Comparison of ENCODE assay signal across 8 mouse cellular contexts in the genomic region with DNA sequence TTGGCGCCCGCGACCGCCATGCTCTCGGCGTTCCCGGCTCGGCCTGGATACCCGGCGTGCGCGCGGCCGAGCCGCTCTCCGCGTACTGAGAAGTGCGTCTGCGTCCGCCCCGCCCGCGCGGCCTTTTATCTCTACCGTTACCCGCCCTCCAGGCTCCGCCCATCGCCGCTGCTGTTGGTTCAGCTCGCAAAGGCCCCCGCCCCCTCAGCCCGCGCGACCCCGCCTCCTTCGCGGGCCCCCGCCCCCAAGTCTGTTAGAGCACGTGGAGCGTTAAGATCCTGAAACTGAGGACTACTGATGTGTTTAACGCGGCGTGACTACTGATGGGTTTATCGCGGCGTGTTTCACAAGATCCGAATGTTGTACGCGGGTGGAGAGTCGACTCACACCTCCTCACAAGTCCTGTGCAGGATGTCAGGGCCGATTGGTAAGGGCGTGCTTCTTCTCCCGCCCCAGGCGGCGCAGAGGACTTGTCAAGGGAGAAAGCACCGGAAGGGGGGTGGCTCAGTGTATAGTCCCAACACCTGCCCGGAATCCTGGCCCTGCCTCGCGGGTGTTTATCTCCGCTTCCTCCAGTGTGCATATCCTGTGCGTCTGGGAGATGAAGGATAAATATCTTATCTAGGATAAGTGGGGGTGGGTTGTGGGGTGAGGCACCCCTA. TPM values are rescaled to one million over a fixed set of nuclear protein-coding genes. Genes with fewer than 3 reads are reported as not detected.
DNase-seq lines count a peak whose midpoint lies in the region; ATAC-seq lines count a peak whose summit lies in the region.

Gene Slc7a5 (minus strand): TSS at position 108 of the 662 bp plus-strand sequence.

- H3K4me3 ChIP-seq in megakaryocyte, embryonic 14.5 days (replicated peaks): peak within 1 kb of the TSS; percentile 100

- no peaks in the 10 kb centered on the region for H3K9me3 ChIP-seq in megakaryocyte, embryonic 14.5 days

- DNase-seq in ZHBTc4 (ENCODE audit: low read depth, low spot score): peak; percentile 98
- peak; percentile 94 for DNase-seq in gastrocnemius, adult 8-10 months (ENCODE audit: low spot score in 2 of 2)
- DNase-seq in hindlimb bud, embryonic 11.5 days (ENCODE audit: extremely low spot score, low read depth, low spot score): peak; percentile 71
- DNase-seq in left cerebral cortex, adult 8-10 months (ENCODE audit: low spot score in 2 of 2): peak; percentile 90 to 93
- peak; percentile 99 for DNase-seq in right cerebral cortex, postnatal 10 days (ENCODE audit: low spot score in 2 of 2)
- peak; percentile 99 for DNase-seq in urinary bladder, postnatal 25 days (ENCODE audit: low spot score)

- H3K4me1 ChIP-seq in megakaryocyte, embryonic 14.5 days: peaks cover 94% of the 10 kb centered on the region

- peaks cover 23% of the 10 kb centered on the region for H3K36me3 ChIP-seq in megakaryocyte, embryonic 14.5 days (replicated peaks; ENCODE audit: low read length)

- no peaks in the 10 kb centered on the region for H3K27me3 ChIP-seq in megakaryocyte, embryonic 14.5 days (replicated peaks)

- ATAC-seq in common myeloid progenitor, adult 5-6 weeks (replicated peaks; ENCODE audit: low read depth, poor library complexity, severe bottlenecking): peak; percentile 70

RNA-seq across cellular contexts. Expression of gene Slc7a5, which starts in this region (rescaled TPM):
- total RNA-seq in common myeloid progenitor, adult 5-6 weeks (2017): 27.6 and 44.5 TPM in 2 replicates
- total RNA-seq in gastrocnemius, adult 8-10 months (2022): 1 to 10 TPM in 3 of 4 experiments, under 1 TPM in 1; 0.77 to 1.4 (median 1.2) TPM
- total RNA-seq in left cerebral cortex, adult 8-10 months (2022): 10 to 100 TPM; 57.0 to 73.5 (median 61.5) TPM
- 77.3 and 236 TPM in 2 replicates for polyA plus RNA-seq in megakaryocyte, embryonic 14.5 days (2012; ENCODE audit: insufficient read depth, low replicate concordance)

Comparison
In these comparisons a context has a peak if more than half of its experiments do, and no peak if none do; other contexts are left out.
1. Peak in every context shown above with its lines: DNase-seq, ATAC-seq and H3K4me3 ChIP-seq.
2. RNA of gene Slc7a5 (total RNA-seq): 57.0 to 73.5 TPM in left cerebral cortex, adult 8-10 months and 27.6 to 44.5 TPM in common myeloid progenitor, adult 5-6 weeks; 0.77 to 1.4 TPM in gastrocnemius, adult 8-10 months; every median in the first group is over 10 times any median in the second.